Mouse (Mus musculus) testis, postnatal 14 days (tissue): Measurements from ENCODE around the gene Dpm2.

Source experiments
- DNase-seq: peaks from one replicate; pipeline ENCODE4 v3.0.0; 2021; ENCODE audit warnings: low spot score

Gene Dpm2

GRCm38 (mm10) chr2:32582830-32583799 lies 12.5 kb downstream of the Dpm2 start:
- peak; percentile 72 for DNase-seq

GRCm38 (mm10) chr2:32585149-32585714 lies 14.6 kb downstream of the Dpm2 start:
- no peak for DNase-seq

DNA sequence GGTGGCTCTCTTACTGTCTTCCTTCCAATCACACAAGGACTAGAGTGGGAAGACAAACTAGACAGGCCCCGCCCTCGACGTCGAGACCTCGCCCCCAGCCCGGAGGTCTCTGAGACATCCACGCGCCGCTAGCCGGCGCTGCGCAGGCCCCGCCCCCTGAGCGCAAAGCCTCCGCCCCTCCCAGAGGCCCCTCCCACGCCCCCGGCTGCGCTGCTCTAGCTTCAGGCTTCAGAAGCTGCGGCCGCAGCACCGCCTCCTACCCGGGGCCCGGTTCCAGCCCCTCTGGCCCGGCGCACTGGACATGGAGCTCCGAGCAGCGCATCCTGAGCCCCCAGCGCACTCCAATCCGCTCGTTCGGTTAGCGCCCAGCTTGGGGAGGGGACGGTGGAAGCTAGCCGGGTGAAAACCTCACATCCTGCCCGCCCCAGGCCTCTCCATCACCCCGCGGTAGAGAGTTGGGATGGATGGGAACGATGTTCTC lies 16.3 kb downstream of the Dpm2 start, which contains the start of gene St6galnac4:
Gene St6galnac4 (plus strand): TSS at position 225 of the 481 bp plus-strand sequence.
- DNase-seq: peak; percentile 87

- no peak for DNase-seq
These were observed 17.2 kb downstream of the Dpm2 start for GRCm38 (mm10) chr2:32587731-32588321.

DNA sequence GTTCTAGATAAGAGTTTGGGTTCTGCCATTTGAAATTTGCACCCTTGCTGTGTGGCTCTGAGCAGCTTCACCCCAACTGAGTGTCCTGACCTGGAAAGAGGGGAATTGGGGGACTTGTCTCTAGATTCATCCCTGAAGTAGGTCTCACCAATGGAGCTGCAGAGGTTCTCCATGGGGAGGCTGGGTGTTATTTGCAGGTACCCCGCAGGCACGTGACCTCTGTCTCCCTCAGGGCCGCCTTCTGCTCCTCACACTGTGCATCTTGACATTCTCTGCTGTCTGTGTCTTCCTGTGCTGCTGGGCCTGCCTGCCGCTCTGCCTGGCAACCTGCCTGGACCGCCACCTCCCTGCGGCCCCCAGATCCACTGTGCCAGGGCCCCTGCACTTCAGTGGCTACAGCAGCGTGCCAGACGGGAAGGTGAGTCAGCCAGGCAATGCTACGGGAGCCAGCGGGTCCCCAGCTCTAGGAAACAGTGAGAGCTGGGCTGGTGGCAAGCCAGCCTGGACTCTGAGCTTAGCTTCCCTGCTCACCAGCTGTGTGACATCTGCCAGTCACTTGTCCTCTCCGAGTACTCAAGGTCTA lies 18.6 kb downstream of the Dpm2 start:
- no peak for DNase-seq

- no peak for DNase-seq
These were observed 19.6 kb downstream of the Dpm2 start for GRCm38 (mm10) chr2:32590224-32590623.

DNA sequence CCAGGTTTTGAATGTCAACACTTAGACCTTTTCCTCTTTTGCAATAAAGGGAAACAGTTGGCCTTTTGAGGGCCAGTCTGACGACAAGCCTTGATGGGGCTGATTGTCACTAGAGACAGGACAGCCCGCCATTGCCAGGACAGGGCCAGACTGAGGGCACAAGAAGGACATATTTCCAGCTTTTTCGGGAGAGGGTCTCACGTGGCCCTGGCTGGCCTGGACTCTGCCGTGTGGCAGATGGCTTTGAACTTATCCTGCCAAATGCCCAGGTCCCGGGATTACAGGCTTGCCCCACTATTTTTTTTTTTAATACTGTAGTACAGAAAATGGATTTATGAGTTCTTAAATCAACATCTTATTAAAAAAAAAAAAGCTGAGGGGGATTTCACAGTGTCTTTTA lies 20.6 kb downstream of the Dpm2 start:
- no peak for DNase-seq

DNA sequence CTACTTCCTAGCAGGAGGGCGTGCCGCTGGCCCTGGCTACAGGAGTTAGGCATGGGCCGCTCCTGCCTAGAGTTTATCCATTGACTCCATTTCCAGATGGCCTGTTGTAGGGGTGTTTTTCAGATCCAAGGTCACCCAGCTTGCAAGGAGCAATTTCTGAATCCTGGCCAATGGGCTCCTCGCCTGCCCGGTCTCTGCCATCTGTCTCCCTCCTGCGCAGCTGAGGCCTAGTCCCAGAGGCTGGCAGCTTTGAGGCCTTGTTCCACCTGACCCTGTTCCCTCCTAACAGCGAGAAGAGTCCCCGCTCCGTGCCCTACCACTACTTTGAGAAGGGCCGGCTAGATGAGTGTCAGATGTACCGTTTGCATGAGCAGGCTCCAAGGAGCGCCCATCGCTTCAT lies 26.1 kb downstream of the Dpm2 start:
- no peak for DNase-seq

DNA sequence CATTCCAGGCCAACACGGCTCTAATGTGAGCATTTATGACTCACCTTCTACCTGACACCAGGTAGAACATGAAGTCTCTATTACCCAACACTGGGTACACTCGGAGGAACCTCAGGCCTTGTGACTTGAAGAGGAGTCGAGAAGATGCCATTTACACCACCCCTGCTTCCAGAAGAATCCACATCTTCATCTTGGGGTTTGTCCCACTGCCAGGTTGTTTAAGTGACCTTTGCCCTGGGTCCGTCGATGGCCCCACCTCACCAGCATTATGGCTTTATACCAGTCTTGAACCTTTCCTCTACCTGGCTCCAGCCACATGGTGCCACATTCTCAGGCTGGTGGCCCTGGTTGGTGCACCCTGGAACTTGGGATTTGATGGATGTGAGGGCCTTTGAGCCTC lies 26.6 kb downstream of the Dpm2 start:
- no peak for DNase-seq

DNA sequence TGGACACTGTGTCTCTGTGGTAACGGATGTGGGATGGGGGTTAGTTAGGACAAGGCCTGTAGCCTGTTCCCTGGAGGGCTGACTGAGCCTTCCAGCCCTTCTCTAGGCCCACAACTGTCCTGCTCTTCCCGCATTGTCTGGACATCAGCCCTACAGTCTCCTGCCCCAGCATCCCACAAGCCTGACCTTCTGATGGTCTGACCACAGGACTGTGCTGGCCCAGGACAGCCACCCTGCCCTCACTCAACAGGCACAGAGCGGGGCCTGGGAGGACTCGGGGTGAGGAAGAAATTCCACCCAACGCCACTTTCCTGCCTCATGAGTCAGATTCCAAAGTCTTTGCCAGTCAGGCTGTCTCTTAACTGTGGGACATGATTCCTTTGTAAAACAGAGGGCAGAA lies 27.0 kb downstream of the Dpm2 start:
- no peak for DNase-seq

DNA sequence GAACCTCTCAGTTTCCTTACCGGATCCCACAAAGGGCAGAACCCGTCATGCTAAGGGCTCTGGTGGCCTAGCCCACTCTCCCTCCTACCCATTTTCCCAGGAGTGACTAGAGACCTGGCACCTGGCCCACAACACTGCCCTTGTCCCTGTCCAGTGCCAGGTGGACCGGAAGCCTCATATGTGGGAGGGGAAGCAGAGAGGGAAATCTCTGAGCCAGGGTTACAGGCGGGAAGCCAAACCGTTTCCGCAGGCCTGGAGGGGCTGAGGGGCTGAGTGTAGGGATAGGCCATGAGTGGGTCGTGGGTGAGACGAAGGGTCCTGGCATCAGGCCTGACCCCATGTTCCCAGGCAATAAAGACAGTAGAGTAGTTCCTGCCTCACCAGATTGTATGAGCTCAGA lies 27.8 kb downstream of the Dpm2 start:
- DNase-seq: no peak

DNA sequence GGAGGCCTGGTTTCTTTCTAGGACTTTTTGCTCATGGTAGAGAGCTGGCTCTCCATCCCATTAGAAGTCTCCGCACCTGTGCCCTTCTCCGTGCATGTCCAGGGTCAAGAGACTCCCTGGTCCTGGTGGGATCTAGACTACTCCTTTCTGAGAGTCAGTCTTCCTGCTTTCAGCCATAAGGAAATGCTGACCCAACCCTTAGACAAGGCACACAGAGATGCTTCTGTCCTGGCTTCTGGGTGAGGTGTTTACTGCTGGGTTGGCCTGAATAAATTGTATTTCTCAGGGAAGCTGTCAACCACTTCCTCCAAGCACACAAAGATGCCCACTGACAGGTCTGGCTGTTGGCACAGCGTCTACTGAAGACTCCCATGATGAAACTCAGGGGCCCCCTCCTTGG lies 28.8 kb downstream of the Dpm2 start, which contains the start of gene St6galnac6:
Gene St6galnac6 (plus strand): TSS at position 301 of the 400 bp plus-strand sequence.
- no peak for DNase-seq

- DNase-seq: no peak
These were observed 30.9 kb downstream of the Dpm2 start for GRCm38 (mm10) chr2:32601417-32602065.

- peak; percentile 82 for DNase-seq
These were observed 32.0 kb downstream of the Dpm2 start for GRCm38 (mm10) chr2:32602600-32603054.

GRCm38 (mm10) chr2:32604631-32605030 lies 34.0 kb downstream of the Dpm2 start:
- DNase-seq: no peak

- peak; percentile 82 for DNase-seq
These were observed 35.8 kb downstream of the Dpm2 start for GRCm38 (mm10) chr2:32606161-32607142.

- DNase-seq: peak; percentile 52
These were observed 36.7 kb downstream of the Dpm2 start for GRCm38 (mm10) chr2:32607262-32607947.

- peak; percentile 78 for DNase-seq
These were observed 37.6 kb downstream of the Dpm2 start for GRCm38 (mm10) chr2:32608141-32608777.

GRCm38 (mm10) chr2:32608778-32609435 lies 38.2 kb downstream of the Dpm2 start:
- DNase-seq: peak; percentile 60
